Mouse (Mus musculus): ENCODE results near the gene Gk. TPM values are rescaled to one million over a fixed set of nuclear protein-coding genes. Genes with fewer than 3 reads are reported as not detected.

Gk gene
- 10 to 100 TPM; 42.8 to 49.3 TPM for total RNA-seq (2021)

- peak; percentile 97 for DNase-seq
Observed at GRCm38 (mm10) chrX:85776544-85777087, at the start of gene Gk. TSS of gene Gk (minus strand) at chrX:85776819.

- DNase-seq, result no peak
Observed at GRCm38 (mm10) chrX:85804706-85805376, 28.2 kb upstream of the Gk start.

- DNase-seq, result no peak
Observed at GRCm38 (mm10) chrX:85803006-85803405, 26.4 kb upstream of the Gk start.

GRCm38 (mm10) chrX:85797449-85797848 lies 20.8 kb upstream of the Gk start:
- no peak for DNase-seq

GRCm38 (mm10) chrX:85778346-85778745 lies 1.7 kb upstream of the Gk start:
- no peak for DNase-seq

- DNase-seq, result peak; percentile 50
Observed at GRCm38 (mm10) chrX:85777141-85777540, 522 bp upstream of the Gk start.

- DNase-seq, result no peak
Observed at GRCm38 (mm10) chrX:85775879-85776543, 608 bp downstream of the Gk start.

GRCm38 (mm10) chrX:85771303-85771702 lies 5.3 kb downstream of the Gk start:
- no peak for DNase-seq

GRCm38 (mm10) chrX:85770747-85771146 lies 5.9 kb downstream of the Gk start:
- DNase-seq, result no peak

GRCm38 (mm10) chrX:85768578-85768977 lies 8.0 kb downstream of the Gk start:
- no peak for DNase-seq

- no peak for DNase-seq
Observed at GRCm38 (mm10) chrX:85756005-85756404, 20.6 kb downstream of the Gk start.

GRCm38 (mm10) chrX:85743837-85744236 lies 32.8 kb downstream of the Gk start:
- DNase-seq, result no peak

GRCm38 (mm10) chrX:85733228-85733627 lies 43.4 kb downstream of the Gk start:
- DNase-seq, result no peak

- DNase-seq, result peak; percentile 12
Observed at GRCm38 (mm10) chrX:85731133-85731938, 45.3 kb downstream of the Gk start.

GRCm38 (mm10) chrX:85721226-85721625 lies 55.4 kb downstream of the Gk start:
- DNase-seq, result peak; percentile 16

- no peak for DNase-seq
Observed at GRCm38 (mm10) chrX:85710399-85710798, 66.2 kb downstream of the Gk start.

- DNase-seq, result no peak
Observed at GRCm38 (mm10) chrX:85705715-85706114, 70.9 kb downstream of the Gk start.

GRCm38 (mm10) chrX:85683723-85684122 lies 92.9 kb downstream of the Gk start:
- no peak for DNase-seq

- no peak for DNase-seq
Observed at GRCm38 (mm10) chrX:85682125-85682524, 94.5 kb downstream of the Gk start.

- peak; percentile 49 for DNase-seq
Observed at GRCm38 (mm10) chrX:85676808-85677207, 99.8 kb downstream of the Gk start.
